Mouse (Mus musculus) urinary bladder, adult 18-20 months (tissue): Measurements from ENCODE around the gene Slc46a2.

Experiments
- DNase-seq, 2 experiments: peaks; one replicate each; pipeline ENCODE4 v3.0.0; 2022; ENCODE audit warnings: low spot score in 2 of 2, mixed read lengths in 2 of 2

The Slc46a2 gene

DNA sequence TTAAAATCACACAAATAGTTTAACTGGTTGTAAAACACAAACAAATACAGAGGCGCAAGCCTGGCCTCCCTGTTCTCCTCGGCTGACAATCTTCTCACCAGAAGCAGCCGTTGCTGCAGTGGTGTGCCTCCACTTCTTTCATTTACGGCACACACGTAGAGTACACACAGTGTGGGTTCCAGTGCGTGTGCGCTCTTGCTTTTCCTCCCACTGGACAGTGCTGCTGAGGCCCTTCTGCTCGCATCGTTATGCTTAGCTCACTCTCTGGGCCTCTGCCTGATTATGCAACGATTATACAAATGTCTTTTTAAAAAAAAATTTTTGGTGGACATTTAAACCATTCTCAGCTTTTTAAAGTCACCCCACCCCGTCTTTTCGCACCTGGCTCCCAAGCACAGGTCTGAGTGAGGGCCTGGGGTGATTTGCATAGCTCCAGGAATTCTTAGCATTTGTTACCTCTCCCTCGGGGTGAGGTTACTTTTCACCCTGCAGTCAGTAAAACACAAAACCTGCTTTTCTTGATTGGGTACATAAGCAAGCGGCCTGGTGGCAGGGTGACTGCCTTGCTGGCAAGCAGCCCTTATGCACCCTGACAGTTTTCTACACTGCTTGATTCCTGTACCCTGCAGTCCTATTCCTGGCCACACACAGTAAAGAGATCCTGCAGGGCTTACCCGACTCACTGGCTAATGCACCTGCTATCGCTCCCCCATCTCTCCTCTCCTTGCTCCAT is 55.0 kb downstream of the Slc46a2 start:
- DNase-seq, result peak; percentile 23 to 54
